Mouse (Mus musculus) adipose tissue, adult 10 weeks (tissue): ENCODE results near the gene Lrriq1. TPM values are rescaled to one million over a fixed set of nuclear protein-coding genes. Genes with fewer than 3 reads are reported as not detected.

Source experiments
- polyA plus RNA-seq: library from polyadenylated mRNA; stranded (reverse); fragments of 350-450 nt; fragmentation: Illumina TruSeq; extraction: RNeasy Lipid Tissue Mini Kit (QIAGEN cat#74804); gene quantifications from one replicate; pipeline ENCODE4 v1.2.3, GENCODE M21; 2014; ENCODE audit warnings: low read depth, low replicate concordance

Gene Lrriq1
- polyA plus RNA-seq, result 2.0 TPM

DNA sequence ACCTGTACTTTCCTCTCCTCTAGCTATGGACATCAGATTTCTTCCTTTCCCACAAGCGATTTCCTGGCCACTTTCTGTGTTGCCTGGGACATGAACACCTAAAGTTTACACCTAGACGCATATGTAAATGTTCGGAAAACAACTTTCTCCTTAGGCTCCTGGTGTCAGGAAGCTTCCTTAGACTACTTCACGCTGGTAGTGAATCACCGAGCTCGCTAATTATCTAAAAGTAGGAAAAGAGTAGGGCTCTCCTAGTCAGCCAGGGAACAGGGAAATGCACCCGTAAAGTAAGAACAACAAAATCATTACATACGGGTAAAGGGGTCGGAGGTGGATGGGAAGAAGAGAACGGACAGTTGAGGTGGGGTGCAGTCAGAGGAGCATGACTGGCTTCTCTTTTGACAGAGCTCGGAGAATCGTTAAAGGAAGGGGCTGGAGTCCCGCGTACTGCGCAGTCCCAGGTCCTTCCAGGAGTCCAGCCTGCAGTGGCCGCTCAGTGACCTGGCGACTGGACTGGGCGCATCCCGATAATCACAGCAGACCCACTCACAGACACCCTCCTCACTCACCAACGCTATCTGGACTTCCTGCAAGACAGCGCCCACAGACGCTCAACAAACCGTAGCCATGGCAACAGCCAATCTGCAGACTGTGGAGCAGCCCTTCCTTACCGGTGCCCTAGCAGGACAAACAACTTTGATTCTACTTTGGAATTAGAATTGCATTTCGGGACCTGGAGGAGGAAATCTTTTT lies at the start of gene Lrriq1:
Lrriq1 (minus strand) TSS at position 616 of the 753 bp plus-strand sequence.

DNA sequence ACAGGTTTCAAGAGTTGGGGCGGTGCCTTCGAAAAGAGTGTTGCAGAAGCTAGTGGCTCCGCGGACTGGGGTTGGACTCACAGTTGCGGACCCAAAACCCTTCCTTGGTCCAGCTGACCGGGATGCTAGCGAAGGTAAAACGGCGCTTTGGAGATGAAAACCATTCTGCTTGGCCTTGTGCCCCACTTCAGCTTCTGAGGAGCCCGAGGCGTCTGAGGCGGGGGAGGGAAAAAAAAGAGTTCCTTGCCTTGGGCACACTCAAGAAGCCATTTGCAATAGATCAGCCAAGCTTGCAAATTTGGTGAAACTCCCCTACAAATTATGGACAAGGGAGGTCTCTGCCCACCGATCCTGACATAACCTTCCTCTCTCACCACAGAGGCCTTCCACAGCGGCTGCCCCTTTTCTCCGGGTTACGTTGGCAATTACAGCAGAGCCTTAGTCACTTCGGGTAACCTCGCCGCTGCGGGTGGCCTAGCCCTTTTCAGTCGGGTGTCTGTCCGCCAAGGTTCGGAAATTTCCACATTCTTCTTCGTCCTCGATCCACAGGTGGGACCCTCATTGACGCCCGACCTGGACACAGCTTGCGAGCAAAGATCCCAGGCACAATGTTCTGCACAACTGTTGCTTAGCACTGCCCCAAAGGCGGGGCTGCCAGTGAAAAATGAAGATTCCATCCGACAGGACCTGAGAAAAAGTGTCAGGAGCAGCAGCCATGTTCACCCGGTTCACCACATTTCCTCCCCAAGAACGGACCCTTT lies 206.2 kb downstream of the Lrriq1 start, which contains the start of gene Alx1:
Alx1 (minus strand) TSS at position 486 of the 761 bp plus-strand sequence.

Other genes starting within 250 kb of the Lrriq1 start
- 1.3 TPM for gene Alx1, start 206.1 kb downstream of the Lrriq1 start, polyA plus RNA-seq
- 3.3 TPM for gene Slc6a15, start 131.5 kb upstream of the Lrriq1 start, polyA plus RNA-seq